Mouse (Mus musculus) thymus, postnatal 10 days (tissue): ENCODE measurements around the gene Srsf1.
A peak's percentile ranks its signal among the peaks of the same experiment; 100 is the strongest.

Source experiments
- DNase-seq, 2 experiments: peaks; one replicate each; pipeline ENCODE4 v3.0.0; 2021; ENCODE audit warnings: low spot score in 2 of 2

Gene Srsf1

GRCm38 (mm10) chr11:88046944-88047794 is at the start of gene Srsf1:
Gene Srsf1 (plus strand): TSS chr11:88047373.
- peak; percentile 98 to 99 for DNase-seq

GRCm38 (mm10) chr11:87999751-88000150 is 47.4 kb upstream of the Srsf1 start:
- no peak for DNase-seq

- DNase-seq = no peak
These were observed 44.4 kb upstream of the Srsf1 start for GRCm38 (mm10) chr11:88002738-88003137.

GRCm38 (mm10) chr11:88004123-88004522 is 43.0 kb upstream of the Srsf1 start:
- no peak for DNase-seq

- DNase-seq = no peak
These were observed 38.5 kb upstream of the Srsf1 start for GRCm38 (mm10) chr11:88008641-88009040.

GRCm38 (mm10) chr11:88009542-88010190 is 37.5 kb upstream of the Srsf1 start:
- no peak for DNase-seq

GRCm38 (mm10) chr11:88011208-88011913 is 35.8 kb upstream of the Srsf1 start:
- no peak for DNase-seq

- DNase-seq = no peak
These were observed 35.2 kb upstream of the Srsf1 start for GRCm38 (mm10) chr11:88011914-88012419.

- no peak for DNase-seq
These were observed 34.4 kb upstream of the Srsf1 start for GRCm38 (mm10) chr11:88012621-88013244.

- no peak for DNase-seq
These were observed 33.5 kb upstream of the Srsf1 start for GRCm38 (mm10) chr11:88013632-88014031.

GRCm38 (mm10) chr11:88015161-88015560 is 32.0 kb upstream of the Srsf1 start:
- DNase-seq = no peak

- DNase-seq = no peak
These were observed 31.4 kb upstream of the Srsf1 start for GRCm38 (mm10) chr11:88015795-88016194.

- DNase-seq = no peak
These were observed 23.2 kb upstream of the Srsf1 start for GRCm38 (mm10) chr11:88023933-88024332.

- DNase-seq = no peak
These were observed 19.7 kb upstream of the Srsf1 start for GRCm38 (mm10) chr11:88027391-88028035.

- DNase-seq = no peak
These were observed 18.9 kb upstream of the Srsf1 start for GRCm38 (mm10) chr11:88028193-88028684.

GRCm38 (mm10) chr11:88030219-88030618 is 17.0 kb upstream of the Srsf1 start:
- DNase-seq = no peak

- no peak for DNase-seq
These were observed 16.3 kb upstream of the Srsf1 start for GRCm38 (mm10) chr11:88030836-88031235.

- DNase-seq = no peak
These were observed 15.4 kb upstream of the Srsf1 start for GRCm38 (mm10) chr11:88031753-88032152.

GRCm38 (mm10) chr11:88035970-88036369 is 11.2 kb upstream of the Srsf1 start:
- no peak for DNase-seq

- no peak for DNase-seq
These were observed 10.4 kb upstream of the Srsf1 start for GRCm38 (mm10) chr11:88036761-88037251.

- no peak for DNase-seq
These were observed 9.8 kb upstream of the Srsf1 start for GRCm38 (mm10) chr11:88037386-88037785.
